Mouse (Mus musculus) olfactory bulb, adult 2 months (tissue): ENCODE measurements around the gene Cluap1.

ENCODE experiments used
- CTCF ChIP-seq: fragments of 200-500 bp; IDR thresholded peaks from 2 replicates; pipeline ENCODE4 v1.5.1; 2012; ENCODE audit warnings: low read depth, mild to moderate bottlenecking, low read length, moderate library complexity; ENCODE audit not compliant: insufficient read depth
- POLR2A ChIP-seq: fragments of 200-500 bp; IDR thresholded peaks from 2 replicates; pipeline ENCODE4 v1.6.1; 2012; ENCODE audit warnings: mild to moderate bottlenecking, low read depth, low read length, moderate library complexity; ENCODE audit not compliant: insufficient read depth

GRCm38 (mm10) chr16:3923515-3923914 lies 14.9 kb downstream of the Cluap1 start:
- TF ChIP-seq POLR2A: no peak
- TF ChIP-seq CTCF: no peak
